Mouse (Mus musculus): Measurements from ENCODE around the gene Actl6b.
A peak's percentile ranks its signal among the peaks of the same experiment; 100 is the strongest.

Actl6b gene

DNA sequence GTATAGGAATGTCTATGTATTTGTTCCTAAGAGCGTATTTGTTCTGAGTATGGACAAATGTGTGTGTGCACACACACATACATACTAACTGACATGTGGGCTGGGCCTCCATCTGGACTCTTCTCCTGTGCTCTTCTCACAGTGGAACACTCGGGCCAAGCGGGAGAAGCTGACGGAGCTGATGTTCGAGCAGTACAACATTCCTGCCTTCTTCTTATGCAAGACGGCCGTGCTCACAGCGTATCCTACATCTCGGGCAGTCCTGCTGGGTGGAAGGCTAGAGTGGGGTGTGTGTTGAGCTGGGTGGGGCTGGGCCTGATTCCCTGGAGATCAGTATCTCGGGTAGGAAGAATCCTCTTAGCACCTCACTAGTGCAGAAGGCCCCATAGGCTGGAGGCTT lies 9.6 kb downstream of the Actl6b start:
- no peak for DNase-seq (ENCODE audit: low spot score)

GRCm38 (mm10) chr5:137565744-137566143 lies 12.4 kb downstream of the Actl6b start:
- no peak for DNase-seq (ENCODE audit: low spot score)

DNA sequence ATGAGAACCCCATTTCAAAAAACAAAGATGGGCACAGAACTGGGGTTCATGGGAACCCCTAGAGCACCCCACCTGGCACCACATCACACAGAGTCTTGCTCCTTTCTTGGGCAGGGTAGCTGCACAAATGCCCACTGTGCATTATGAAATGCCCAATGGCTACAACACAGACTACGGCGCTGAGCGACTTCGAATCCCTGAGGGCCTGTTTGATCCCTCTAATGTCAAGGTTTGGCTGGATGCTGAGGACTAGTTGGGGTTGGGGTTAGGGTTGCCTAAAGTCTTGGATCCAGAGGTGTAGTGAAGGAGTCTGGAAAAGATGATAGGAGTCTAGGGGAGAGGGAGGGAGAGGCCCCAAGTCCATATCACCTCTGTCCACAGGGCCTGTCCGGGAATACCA lies 13.1 kb downstream of the Actl6b start:
- DNase-seq (ENCODE audit: low spot score): no peak

GRCm38 (mm10) chr5:137568223-137568798 lies 15.0 kb downstream of the Actl6b start:
- peak; percentile 51 for DNase-seq (ENCODE audit: low spot score)

GRCm38 (mm10) chr5:137569031-137569430 lies 15.7 kb downstream of the Actl6b start:
- DNase-seq (ENCODE audit: low spot score): no peak

- peak; percentile 80 for DNase-seq (ENCODE audit: low spot score)
These were observed 16.3 kb downstream of the Actl6b start, which contains the start of gene Tfr2 for GRCm38 (mm10) chr5:137569665-137570064. Tfr2 (plus strand) TSS chr5:137569840.

GRCm38 (mm10) chr5:137570181-137570580 lies 16.9 kb downstream of the Actl6b start:
- DNase-seq (ENCODE audit: low spot score): no peak

- DNase-seq (ENCODE audit: low spot score): no peak
These were observed 17.6 kb downstream of the Actl6b start for GRCm38 (mm10) chr5:137570691-137571586.

GRCm38 (mm10) chr5:137574470-137574901 lies 21.2 kb downstream of the Actl6b start:
- DNase-seq (ENCODE audit: low spot score): peak; percentile 68

GRCm38 (mm10) chr5:137580246-137580645 lies 26.9 kb downstream of the Actl6b start:
- no peak for DNase-seq (ENCODE audit: low spot score)

- DNase-seq (ENCODE audit: low spot score): no peak
These were observed 29.4 kb downstream of the Actl6b start for GRCm38 (mm10) chr5:137582702-137583101.

- DNase-seq (ENCODE audit: low spot score): no peak
These were observed 30.4 kb downstream of the Actl6b start for GRCm38 (mm10) chr5:137583670-137584169.

DNA sequence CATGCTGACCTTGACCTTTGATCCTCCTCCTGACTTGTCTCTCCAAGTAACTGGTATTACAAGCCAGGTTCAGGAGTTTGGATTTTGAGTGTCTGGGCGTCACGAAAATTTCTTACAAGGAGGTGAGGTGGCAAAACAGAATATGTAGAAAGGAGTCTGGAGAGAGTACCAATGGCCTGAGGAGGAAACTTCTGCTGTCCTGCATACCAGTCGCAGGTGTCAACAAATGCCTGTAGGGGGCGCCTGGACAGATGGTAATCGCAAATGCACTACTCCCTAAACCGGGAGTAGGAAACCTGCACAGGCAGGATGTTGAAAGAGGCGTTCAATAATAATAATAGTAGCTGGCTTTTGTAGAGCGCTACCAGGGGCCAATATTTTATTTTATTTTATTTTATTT lies 31.7 kb downstream of the Actl6b start:
- peak; percentile 76 for DNase-seq (ENCODE audit: low spot score)

GRCm38 (mm10) chr5:137590507-137590906 lies 37.2 kb downstream of the Actl6b start:
- no peak for DNase-seq (ENCODE audit: low spot score)

DNA sequence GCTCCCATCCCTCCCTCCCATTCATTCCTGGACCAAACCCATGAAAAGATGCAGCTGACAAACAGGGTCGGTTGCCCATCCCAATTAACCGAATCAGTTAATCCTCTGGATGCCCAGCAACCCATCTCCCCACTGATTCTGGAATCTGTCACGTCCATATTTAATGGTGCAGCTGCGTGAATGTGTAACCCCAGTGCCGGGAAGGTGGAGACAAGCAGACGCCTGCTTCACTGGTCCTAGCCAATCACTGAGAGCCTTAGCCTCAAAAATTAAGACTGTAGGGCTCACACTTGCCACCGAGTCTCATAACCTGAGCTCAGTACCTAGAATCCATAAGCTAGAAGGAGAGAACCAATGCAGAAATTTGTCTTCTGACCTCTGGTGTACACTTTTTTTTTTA lies 42.6 kb downstream of the Actl6b start:
- DNase-seq (ENCODE audit: low spot score): no peak

GRCm38 (mm10) chr5:137596601-137597261 lies 43.4 kb downstream of the Actl6b start:
- no peak for DNase-seq (ENCODE audit: low spot score)

GRCm38 (mm10) chr5:137597625-137598024 lies 44.3 kb downstream of the Actl6b start:
- DNase-seq (ENCODE audit: low spot score): no peak

DNA sequence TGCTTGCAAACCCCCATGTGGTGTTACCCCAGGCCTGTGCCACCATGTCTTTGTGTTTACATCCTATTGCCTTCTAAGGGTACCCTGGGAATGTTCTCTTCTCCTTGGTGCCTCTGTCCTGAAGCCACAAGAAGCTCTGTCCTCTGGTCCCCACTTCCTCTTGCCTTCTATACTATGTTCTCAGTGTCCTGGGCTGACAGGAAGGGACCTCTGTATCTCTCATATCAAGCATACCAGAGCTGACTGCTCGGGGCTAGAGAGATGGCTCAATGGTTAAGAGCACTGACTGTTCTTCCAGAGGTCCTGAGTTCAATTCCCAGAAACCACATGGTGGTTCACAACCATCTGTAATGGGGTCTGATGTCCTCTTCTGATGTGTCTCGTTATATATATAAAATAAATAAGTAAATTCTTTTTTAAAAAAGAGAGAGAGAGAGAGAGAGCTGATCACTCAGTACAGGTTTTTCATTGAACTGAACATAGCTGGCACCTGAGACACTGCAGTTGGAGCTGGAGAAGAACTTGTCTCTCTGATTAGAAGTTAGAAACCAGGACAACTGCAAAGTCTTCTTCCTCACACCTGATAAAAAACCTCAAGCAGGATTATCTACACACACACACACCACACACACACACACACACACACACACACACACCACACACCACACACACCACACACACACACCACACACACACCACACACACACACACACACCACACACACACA lies 44.9 kb downstream of the Actl6b start:
- no peak for DNase-seq (ENCODE audit: low spot score)

- DNase-seq (ENCODE audit: low spot score): no peak
These were observed 46.3 kb downstream of the Actl6b start for GRCm38 (mm10) chr5:137599600-137599999.

DNA sequence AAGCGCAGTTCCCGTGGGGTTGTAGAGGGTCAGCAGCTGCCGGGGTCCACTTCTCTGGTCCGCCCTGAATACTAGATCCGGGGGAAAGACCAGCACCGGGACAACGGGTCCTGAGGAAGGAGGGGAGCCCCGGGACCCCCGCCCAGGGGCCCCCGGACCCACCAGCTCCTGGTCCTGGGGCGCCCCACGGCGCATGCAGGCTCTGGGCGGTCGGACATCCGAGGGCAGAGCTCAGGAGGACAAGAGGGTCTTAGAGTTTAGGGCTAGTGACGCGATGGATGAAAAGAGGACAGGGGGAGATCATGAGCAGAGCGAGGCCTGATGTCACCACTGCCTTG lies 46.9 kb downstream of the Actl6b start:
- peak; percentile 59 for DNase-seq (ENCODE audit: low spot score)

DNA sequence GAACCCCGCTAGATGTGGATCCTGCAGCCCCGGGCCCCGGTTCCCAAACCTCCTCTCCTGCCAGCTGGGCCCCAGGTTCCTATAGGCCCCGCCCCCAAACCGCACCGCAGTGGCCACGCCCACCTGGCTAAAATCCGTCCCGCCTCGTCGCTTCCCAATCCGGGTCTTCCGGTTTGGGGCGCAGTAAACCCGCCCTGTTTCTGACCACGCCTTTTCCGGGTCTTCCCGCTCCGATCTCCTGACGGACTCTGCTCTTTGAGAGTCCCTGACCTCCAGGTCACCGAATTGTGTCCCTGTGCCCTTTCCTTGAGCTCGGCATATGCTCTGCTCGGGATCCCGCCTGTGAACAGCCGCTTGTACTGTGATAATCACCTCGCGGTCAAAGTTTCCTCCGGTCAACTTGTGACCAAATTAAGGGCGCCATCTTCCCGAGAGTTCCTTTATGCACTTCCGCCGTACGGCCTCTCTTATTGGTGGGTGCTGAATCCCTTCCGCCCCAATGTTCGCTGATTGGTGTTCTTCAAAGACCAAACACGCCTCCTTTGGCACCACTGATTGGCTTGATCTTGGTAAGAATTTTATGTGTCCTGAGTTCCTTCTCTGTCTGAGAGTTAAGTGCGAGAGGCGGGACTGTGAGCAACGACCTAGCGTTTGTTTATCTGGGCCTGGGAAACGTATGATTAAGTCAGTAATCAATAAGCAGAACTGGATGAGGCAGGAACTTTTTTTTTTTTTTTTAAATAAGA lies 47.5 kb downstream of the Actl6b start, which contains the start of gene Mospd3:
Mospd3 (minus strand) TSS at position 440 of the 746 bp plus-strand sequence.
- peak; percentile 98 for DNase-seq (ENCODE audit: low spot score)

Measured in testis, postnatal 10 days (tissue).